Mouse (Mus musculus): ENCODE results near the gene Kntc1.

Gene Kntc1

GRCm38 (mm10) chr5:123808541-123808940 is 59.0 kb downstream of the Kntc1 start:
- DNase-seq (ENCODE audit: low read depth), result no peak

- DNase-seq (ENCODE audit: low read depth), result no peak
Measured at GRCm38 (mm10) chr5:123809156-123809555, 59.6 kb downstream of the Kntc1 start.

- no peak for DNase-seq (ENCODE audit: low read depth)
Measured at GRCm38 (mm10) chr5:123816891-123817290, 67.4 kb downstream of the Kntc1 start.

GRCm38 (mm10) chr5:123818941-123819577 is 69.5 kb downstream of the Kntc1 start:
- no peak for DNase-seq (ENCODE audit: low read depth)

- DNase-seq (ENCODE audit: low read depth), result peak; percentile 53
Measured at GRCm38 (mm10) chr5:123820501-123821263, 71.2 kb downstream of the Kntc1 start.

- no peak for DNase-seq (ENCODE audit: low read depth)
Measured at GRCm38 (mm10) chr5:123821264-123821571, 71.7 kb downstream of the Kntc1 start.

- no peak for DNase-seq (ENCODE audit: low read depth)
Measured at GRCm38 (mm10) chr5:123822706-123823105, 73.2 kb downstream of the Kntc1 start.

GRCm38 (mm10) chr5:123827659-123828091 is 78.2 kb downstream of the Kntc1 start:
- DNase-seq (ENCODE audit: low read depth), result no peak

GRCm38 (mm10) chr5:123832309-123832708 is 82.8 kb downstream of the Kntc1 start:
- no peak for DNase-seq (ENCODE audit: low read depth)

GRCm38 (mm10) chr5:123834836-123835235 is 85.3 kb downstream of the Kntc1 start:
- no peak for DNase-seq (ENCODE audit: low read depth)

- no peak for DNase-seq (ENCODE audit: low read depth)
Measured at GRCm38 (mm10) chr5:123837371-123837770, 87.9 kb downstream of the Kntc1 start.

- no peak for DNase-seq (ENCODE audit: low read depth)
Measured at GRCm38 (mm10) chr5:123842221-123842934, 92.9 kb downstream of the Kntc1 start.

GRCm38 (mm10) chr5:123842935-123843282 is 93.4 kb downstream of the Kntc1 start:
- no peak for DNase-seq (ENCODE audit: low read depth)

GRCm38 (mm10) chr5:123843816-123844215 is 94.3 kb downstream of the Kntc1 start:
- DNase-seq (ENCODE audit: low read depth), result no peak

- no peak for DNase-seq (ENCODE audit: low read depth)
Measured at GRCm38 (mm10) chr5:123844316-123844715, 94.8 kb downstream of the Kntc1 start.

- DNase-seq (ENCODE audit: low read depth), result no peak
Measured at GRCm38 (mm10) chr5:123851398-123851797, 101.9 kb downstream of the Kntc1 start.

- DNase-seq (ENCODE audit: low read depth), result no peak
Measured at GRCm38 (mm10) chr5:123853877-123854504, 104.5 kb downstream of the Kntc1 start.

- no peak for DNase-seq (ENCODE audit: low read depth)
Measured at GRCm38 (mm10) chr5:123854511-123854910, 105.0 kb downstream of the Kntc1 start.

GRCm38 (mm10) chr5:123858798-123859197 is 109.3 kb downstream of the Kntc1 start:
- DNase-seq (ENCODE audit: low read depth), result no peak

- no peak for DNase-seq (ENCODE audit: low read depth)
Measured at GRCm38 (mm10) chr5:123862374-123863350, 113.1 kb downstream of the Kntc1 start.

GRCm38 (mm10) chr5:123863934-123864333 is 114.4 kb downstream of the Kntc1 start:
- DNase-seq (ENCODE audit: low read depth), result no peak

Data from naive thymus-derived CD4-positive, alpha-beta T cell, adult 2 months (primary cell).